Mouse (Mus musculus) erythroid progenitor cell, adult 5-6 weeks (primary cell): ENCODE measurements at regions not wholly inside any gene's neighbourhood (a gene's known extent, or its start where the extent isn't known, plus 50 kb on each side); places are given as distances from the start of the nearest gene placed in this dataset.

ENCODE experiments used
- ATAC-seq: replicated peaks from 2 replicates; pipeline ENCODE4 v1.8.0; 2016; ENCODE audit warnings: moderate number of reproducible peaks, mild to moderate bottlenecking, moderate TSS enrichment, inconsistent platforms; ENCODE audit not compliant: poor library complexity, low FRiP score, severe bottlenecking

DNA sequence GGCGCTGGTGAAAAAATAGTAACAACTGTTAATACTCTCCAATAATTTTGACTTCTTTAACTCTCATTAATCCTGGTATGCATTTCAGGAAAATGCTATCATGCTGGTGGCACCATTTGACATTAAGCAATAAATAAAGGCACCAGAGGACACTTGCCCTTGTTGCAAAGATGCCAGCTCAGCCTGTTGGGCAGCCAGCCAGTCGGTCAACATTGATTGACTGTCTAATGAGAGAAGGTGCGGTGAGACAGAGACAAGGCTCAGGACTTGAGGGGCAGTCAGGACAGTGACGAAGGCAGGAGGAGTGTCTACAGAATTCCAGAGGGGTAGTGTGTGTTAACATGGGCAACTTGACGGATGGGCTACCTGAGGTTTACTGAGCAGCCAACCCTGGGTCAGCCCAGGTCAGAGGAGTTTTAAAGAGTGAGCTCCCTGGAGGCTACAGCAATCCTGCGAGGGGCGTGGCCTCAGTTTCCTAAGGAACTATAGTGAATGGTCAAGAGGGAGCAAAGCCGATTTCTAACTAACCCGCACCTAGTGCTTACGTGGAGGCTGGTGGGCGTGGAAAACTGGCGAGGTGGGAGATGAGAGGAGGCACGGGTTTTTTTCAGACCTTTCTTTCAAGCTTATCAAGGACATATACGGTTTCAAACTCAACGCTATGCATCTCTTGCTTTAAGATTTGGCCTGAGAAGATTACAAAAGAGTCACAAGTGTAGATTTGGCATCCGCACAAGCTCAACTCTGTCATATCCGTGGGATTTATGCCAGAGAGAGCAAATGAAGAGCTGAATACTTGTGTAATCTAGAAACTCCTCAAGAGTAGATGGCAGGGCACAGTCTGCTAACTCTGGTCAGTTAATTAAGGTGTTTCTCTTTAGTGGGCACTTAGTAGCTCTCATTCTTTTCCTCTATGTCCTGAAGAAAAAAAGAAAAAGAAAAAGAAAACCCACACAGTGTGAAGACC is 350.0 kb upstream of the Kif2a start:
- ATAC-seq = no peak

DNA sequence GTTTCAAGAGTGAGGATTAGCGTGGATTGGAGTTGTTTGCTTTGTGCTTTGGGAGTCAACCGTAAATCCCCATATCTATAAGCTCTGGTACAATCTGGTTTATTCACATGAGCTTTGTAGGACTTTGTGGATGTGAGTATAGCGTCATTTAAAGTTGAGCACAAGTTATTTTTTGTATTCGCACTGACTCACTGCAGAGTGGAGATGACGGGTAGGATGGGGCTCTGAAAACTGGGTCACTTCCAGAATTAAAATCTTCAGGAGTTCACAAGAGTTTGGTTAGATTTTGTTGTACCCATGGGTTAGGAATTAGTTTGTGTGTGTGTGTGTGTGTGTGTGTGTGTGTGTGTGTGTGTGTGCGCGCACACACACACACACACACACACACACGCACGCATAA is 345.7 kb upstream of the Kif2a start:
- no peak for ATAC-seq

DNA sequence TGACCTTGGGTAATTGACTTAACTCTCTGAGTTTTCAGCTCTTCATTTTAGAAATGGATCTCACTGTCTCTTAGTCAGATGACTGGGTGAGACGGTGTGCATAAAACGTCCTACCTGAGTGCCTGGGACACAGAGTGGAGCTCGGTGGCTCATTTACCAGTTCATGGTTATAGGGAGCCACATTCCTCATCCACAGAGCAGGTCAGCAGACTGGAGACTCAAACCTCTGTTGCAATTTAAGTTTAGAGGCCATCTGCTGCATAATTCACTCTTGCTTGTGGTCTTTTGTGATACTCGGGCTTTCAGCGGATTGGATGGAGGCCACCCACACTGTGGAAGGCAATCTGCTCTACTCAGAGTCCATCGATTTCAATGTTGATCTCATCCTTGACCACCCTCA is 343.8 kb upstream of the Kif2a start:
- no peak for ATAC-seq

DNA sequence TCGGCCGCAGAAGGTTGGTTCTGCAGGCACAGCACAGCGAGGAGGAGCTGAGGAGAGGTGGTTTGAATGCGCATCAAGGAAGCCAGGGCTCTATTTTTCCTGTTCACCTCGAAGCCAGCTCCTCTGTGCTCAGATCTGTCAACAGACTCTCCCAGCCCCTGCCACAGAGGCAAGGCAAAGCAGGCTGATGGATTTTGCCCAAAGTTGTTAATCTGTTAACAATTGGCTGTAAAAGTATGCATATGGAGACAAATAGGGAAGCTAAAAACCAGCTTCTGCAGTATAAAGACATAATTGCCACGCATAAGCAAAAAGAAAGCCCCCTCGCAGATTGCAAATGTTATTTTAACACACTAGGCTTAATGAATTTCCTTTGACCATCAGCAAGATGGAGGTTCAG is 343.3 kb upstream of the Kif2a start:
- no peak for ATAC-seq

DNA sequence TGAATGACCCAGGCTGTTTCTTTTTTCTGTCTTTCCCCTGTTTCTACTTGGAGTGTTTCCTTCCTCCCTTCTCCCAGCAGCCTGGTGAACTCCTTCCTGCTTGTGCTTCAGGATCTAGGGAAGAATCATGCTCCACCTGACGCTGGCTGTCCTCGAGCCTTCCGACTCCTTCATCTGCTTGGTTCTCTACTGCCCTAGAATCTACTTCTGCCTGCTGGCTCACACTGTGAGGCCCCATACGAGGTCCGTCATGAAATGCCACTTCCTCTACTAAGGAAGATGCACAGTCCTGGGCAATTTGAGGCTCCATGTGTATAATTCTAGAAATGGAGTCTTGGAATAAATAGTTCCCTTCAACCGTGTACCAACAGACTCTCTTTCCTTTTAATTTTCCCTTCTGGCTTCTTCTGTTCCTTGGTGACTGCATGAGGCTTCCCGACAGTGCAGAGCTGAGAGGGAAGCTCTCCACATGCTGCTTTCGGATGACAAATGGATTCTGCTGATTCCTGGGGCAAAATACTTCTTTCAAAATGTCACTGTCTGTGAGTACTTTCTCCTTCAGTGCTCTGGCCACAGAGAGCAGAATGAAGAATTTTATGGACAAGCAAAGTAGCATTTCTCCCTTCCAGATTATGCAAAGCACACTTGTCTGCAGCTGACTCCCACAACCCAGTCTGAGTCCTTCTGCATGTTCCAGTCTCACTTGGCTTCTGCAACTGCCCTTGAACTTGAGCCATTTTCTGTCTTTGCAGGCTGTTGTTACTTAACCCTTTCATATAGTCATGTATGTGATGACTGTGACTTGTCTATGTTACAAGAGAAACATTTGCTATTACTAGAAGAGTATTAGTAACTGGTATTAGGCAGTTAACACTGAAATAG is 341.1 kb upstream of the Kif2a start:
- no peak for ATAC-seq

DNA sequence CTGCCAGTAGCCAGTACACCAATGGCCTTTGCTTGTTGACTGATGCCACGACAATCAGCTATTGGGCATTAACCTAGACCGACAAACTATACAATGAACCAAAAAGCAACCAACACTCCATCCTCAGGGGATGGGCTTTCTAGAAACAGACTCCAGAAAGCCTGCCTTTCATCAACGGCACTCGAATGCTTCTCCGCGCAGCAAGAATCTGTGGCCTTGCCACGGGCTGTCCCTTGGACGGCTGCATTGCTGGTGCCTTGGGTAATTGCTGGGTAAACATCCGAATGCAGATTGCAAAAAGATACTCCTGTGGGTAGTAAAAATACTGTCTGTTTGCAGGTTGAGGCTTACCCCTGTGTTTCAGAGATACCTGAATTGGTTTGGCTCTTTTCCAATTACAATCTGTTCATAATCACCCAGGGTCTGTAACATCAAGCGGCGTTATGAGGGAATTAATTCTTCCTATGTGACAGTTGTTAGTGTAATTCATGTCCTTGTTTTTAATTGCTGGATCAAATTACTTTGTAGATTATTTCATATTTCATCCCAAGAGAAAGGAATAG is 319.0 kb upstream of the Kif2a start:
- no peak for ATAC-seq

DNA sequence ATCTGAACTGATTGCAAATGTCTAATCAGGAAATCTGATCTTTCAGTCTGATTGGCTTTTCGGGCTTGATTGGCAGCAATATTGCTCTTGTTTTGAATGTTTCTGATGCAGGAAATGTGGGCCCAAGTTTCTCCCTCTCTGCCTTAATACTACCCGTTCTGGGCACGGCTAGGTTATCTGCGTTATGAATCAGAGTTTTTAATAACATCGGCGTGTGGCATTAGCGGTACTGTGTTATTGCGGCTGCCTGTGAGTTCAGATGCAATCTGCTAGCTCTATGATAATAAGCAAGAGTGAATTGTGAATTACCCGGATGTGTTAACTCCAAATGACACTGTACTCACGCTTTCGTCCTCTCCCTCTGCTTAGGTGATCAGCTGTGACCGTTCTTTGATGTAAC is 316.2 kb upstream of the Kif2a start:
- no peak for ATAC-seq

DNA sequence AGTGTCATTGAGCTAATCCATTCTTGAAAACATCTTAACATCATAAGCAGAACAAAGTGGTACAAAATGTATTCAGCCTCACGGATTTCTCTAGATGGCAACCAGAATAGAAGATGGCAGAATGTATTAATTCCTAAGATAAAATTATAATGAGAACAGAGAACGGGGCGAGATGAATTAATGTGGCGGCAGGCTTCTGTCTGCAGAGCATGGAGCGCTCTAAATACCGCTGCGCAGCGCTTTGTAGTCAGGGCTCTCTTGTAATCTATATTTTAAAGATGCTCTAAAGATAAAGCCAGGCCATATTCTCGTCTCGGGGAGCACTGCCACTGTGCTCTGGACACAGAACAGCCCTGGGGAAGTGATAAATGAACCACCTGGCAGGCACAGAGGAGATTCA is 315.2 kb upstream of the Kif2a start:
- ATAC-seq = no peak

DNA sequence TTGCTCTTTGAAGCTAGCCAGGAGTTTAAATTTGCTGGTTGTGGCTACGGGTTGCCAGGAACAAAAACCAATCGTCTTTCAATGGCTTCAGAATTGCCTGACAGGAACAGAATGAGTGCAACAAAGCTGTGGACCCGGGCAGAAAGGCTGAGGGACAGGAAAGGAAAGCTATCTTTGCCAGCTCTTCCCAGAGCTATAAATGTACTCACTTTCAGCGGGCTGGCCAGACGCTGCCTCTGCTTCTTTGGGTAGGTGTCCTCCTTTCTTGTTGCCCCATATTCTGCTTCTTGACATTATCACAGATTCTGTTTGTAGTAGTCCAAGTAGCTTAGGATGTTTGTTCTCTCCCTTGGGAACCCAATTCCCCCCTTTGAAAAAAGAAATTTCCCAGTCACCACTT is 307.4 kb upstream of the Kif2a start:
- ATAC-seq = no peak

DNA sequence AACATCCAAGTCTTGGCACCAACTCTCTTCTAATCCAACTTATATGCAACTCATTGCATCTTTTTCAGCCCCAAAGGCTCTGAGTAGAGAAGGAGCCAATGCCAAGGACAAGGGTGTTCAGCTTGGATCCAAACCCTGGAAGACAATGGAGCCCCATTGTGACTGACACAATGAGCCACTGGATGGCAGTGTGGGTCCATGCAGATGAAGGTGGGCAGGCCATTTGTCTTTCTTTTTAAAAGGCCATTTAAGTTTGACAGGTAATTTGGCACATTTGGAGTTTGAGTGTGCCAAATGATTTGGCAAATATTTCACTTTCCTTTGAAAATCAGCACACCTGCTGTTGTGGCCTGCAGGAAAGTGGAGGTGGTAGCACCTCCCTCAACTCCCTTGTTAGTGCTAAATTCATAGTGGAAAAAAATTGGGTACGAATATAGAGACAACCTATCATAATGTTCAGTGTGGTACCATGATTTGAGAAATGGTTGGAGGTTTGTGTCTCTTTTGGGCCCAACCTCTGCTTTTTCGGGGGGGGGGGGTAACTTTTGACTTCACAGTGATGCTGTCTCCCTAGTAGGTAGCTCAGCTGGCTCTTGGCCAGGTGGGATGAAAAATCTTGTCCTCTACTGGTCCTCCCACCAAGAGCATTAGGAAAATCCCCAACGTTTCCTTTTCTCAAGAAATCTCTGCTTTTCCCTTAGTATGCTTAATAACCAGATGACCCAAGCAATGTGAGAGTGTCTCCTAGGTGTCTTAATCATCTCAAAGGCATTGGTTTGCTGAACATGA is 304.0 kb upstream of the Kif2a start:
- no peak for ATAC-seq

DNA sequence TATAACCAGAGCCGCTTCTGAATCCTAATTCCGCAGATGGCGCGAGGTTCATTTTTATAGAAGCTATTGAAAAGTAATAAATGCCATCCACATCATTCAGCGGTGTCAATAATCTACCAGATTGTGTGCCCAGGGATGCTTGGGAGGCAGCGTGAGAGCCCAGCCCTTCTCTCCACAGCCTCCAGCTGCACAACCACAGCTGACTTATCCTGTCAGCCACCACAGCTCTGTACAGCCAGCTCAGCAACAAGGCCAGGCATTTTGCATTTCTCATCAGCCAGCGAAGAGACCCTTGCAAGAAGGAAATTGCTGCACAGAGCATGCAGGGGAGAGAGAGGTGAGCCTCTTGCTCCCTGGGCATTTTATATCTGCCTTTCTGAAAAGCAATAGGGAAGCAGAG is 292.8 kb upstream of the Kif2a start:
- ATAC-seq = no peak

DNA sequence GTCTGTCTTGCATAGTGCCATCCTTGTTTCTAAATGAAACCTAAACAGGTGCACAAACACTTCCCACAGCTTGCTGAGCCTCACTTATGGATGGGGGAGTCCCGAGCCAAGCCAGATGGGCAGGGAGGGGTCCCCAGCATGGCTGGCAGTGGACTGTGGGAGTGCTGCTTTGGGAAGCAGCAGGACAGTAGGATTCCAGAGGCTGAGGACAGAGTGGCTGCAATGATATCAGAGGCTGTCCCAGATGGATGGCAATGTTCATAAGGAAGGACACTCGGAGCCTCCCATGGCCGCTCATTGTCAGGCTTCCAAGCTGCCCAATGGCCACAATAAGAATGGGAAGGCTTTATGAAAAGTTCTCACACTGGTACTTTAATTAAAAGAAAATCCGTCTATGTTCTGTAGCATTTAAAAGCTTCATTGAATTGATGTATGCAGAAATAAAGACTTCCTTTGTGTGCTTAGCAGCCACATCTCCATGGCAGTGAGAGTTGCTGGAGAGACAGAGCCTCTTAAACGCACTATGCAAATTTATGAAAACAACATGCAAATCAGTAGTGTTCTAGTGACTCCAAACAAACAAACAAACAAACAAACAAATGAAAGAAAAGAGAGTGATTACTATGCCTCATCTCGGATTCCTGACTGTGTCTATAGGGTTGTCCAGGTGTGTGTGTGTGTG is 287.2 kb upstream of the Kif2a start:
- no peak for ATAC-seq

DNA sequence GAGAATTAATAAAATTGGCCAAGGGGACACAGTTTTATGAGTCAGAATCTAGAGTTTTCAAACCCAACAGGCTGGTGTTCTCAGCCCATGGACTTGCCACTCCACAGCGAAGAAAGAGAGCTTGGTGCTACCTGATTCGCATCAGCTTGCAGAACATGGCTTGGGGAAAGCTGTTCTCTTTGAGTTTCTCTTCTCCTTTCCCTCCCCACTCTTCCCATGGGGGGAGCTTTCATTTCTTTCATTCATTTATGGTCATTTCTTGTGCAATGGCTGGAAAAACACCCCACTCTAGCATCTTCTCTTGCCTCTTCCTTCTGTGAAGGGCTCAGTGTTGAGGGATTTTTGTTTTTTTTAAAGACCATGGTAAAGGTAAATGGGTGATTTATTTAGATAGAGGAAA is 286.5 kb upstream of the Kif2a start:
- no peak for ATAC-seq

DNA sequence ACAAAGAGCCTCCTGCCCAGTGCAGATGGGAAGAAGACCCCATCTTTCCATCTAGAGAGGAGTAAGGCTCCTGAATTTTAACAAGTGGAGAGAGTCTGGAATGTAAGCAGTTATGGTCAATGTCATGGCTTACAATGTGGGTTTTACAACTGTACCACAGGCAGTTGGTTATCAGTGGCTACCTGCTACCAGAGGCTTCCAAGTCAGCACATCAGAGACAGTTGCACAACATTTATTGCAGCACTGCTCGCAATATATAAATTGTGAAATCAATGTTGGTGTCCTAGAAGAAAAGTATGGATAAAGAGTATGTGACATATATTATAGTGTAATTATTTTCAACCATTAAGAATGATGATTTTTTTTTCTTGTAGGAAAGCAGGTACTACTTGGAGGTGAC is 285.0 kb upstream of the Kif2a start:
- no peak for ATAC-seq

DNA sequence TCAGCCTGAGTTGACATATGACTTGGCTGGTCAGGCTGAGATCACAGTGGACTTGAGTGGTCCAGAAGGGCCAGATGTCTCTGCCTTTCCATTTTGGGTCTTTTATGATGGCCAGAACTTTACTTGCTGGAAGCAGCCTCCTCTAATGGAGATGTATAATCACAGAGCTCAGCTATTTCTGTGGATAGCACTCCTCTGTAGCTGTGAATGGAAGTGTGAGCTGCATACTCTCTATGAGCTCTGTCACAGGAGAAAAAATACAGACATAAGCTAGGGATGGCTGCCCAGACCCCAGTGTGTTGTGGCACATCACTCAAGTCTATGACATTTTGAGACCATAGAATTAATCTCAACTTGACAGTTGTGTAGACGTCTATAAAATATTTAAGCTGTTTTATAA is 284.3 kb upstream of the Kif2a start:
- no peak for ATAC-seq

DNA sequence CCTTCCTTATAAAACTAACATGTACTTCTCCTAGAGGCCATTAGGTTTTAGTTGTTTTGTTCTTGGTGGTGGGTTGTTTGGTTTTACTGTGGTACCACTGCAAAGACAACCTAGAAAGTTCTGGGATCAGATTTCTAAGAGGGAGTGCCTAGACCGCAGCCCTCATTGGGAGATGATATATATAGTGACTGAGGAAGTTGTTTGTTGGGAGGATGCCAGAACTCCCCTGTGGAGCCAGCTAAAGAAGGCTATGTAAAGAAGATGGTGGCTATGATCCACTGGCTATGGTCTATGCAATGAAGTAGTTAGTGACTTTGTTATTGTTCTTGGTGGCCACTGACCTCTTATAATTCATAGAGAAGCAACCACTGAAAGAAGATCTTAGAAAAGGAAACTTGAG is 283.8 kb upstream of the Kif2a start:
- no peak for ATAC-seq

DNA sequence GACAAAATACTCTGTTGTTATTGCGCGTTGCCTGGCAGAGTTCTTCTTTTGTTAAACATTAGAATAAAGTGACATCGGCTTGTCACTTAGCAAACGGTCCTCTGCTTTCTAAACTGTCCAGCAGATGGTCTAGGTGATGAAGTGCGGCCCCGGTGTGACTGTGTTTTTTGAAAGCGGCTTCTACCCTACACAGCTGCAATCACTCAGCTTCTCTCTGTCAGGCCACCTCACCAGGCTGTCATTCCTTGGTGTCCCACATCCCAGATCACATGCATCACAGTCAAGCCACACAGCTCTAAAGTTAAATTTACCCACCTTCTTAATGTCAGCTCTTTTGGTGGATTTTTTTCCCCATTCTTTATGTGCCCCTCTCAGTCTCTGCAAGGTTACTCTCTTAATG is 282.0 kb upstream of the Kif2a start:
- ATAC-seq = no peak

DNA sequence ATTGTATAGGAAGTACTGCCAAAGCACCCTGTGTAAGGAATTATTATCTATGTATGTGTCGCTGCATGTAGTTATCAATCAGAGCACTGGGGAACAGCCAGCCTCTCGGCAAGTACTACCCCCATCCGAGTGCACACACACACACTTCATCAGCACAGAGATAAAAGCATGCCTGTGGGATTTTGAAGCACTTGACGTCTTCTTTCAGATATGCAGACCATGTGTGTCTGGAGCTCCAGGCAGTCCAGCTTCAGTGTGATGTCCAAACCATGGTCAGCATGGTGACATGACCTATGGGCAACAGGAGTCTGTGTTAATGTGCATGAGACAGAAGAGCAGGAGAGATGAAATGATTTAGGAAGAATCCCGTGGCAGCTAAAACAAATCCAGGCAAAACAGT is 281.4 kb upstream of the Kif2a start:
- no peak for ATAC-seq

DNA sequence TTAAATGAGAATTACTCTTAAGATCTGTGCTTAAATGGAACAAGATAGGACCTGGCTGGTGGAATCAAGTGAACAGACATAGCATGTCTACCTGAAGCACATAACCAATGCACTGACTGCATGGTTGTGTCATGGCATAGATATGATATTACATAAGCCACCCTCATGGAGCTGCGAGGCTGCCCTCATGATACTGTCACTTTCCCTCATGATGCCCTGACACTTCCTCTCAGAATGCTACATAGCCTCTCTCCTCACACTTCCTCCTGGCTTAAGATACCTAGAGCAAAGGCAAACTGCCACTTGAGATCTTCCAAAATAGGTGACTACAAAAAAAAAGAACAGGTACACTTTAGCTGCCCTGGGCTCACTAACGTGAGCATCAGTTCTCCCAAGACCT is 278.9 kb upstream of the Kif2a start:
- ATAC-seq = no peak
